Mouse (Mus musculus) liver, embryonic 16.5 days (tissue): ENCODE measurements around the gene Prkag1. TPM values are rescaled to one million over a fixed set of nuclear protein-coding genes. Genes with fewer than 3 reads are reported as not detected.

Source experiments
- ATAC-seq: fragments of 200-750 bp; cut with Nextera tagmentation; 2 replicates; pipeline ENCODE4 v1.8.0; 2017; ENCODE audit warnings: low read depth, mild to moderate bottlenecking, moderate number of reproducible peaks, moderate library complexity
- H3K27ac ChIP-seq: fragments of 300-500 bp; sonication (generic); 2 replicates; pipeline ENCODE4 v1.5.1; 2014; ENCODE audit warnings: mild to moderate bottlenecking, low read length
- H3K27me3 ChIP-seq: fragments of 300-500 bp; sonication (generic); 2 replicates; pipeline ENCODE4 v1.6.1; 2014; ENCODE audit warnings: low read depth, low read length, mixed read lengths; ENCODE audit not compliant: control insufficient read depth, insufficient read depth
- H3K36me3 ChIP-seq: fragments of 300-500 bp; sonication (generic); 2 replicates; pipeline ENCODE4 v1.6.1; 2014; ENCODE audit warnings: mild to moderate bottlenecking; ENCODE audit not compliant: control insufficient read depth, insufficient read depth
- H3K4me1 ChIP-seq: fragments of 300-500 bp; sonication (generic); 2 replicates; pipeline ENCODE4 v1.6.1; 2014; ENCODE audit warnings: low read depth, low read length, mixed read lengths; ENCODE audit not compliant: control insufficient read depth
- H3K4me2 ChIP-seq: fragments of 300-500 bp; sonication (generic); 2 replicates; pipeline ENCODE4 v1.6.1; 2014; ENCODE audit warnings: low read depth, low read length, mixed read lengths
- H3K4me3 ChIP-seq: fragments of 300-500 bp; sonication (generic); 2 replicates; pipeline ENCODE4 v1.5.1; 2014; ENCODE audit warnings: low read depth, mild to moderate bottlenecking, low read length
- H3K9ac ChIP-seq: fragments of 300-500 bp; sonication (generic); 2 replicates; pipeline ENCODE4 v1.6.1; 2014; ENCODE audit warnings: low read depth, low read length
- H3K9me3 ChIP-seq: fragments of 300-500 bp; sonication (generic); replicated peaks from 2 replicates; pipeline ENCODE4 v1.6.1; 2016; ENCODE audit warnings: low read length; ENCODE audit not compliant: control insufficient read depth
- WGBS: fragments of 180-500 bp; shearing (Covaris S2); extraction: QIAGEN DNeasy Blood & Tissue Kit; methylation state at CpG from one replicate; pipeline ENCODE4 v1.1.7; 2014; ENCODE audit not compliant: insufficient replicate concordance; 5-methylcytosine and 5-hydroxymethylcytosine counted together
- polyA plus RNA-seq: library from polyadenylated mRNA; unstranded; fragments of >200 nt; fragmentation: Nextera tagmentation; extraction: Ambion mirVana; gene quantifications from 2 replicates; pipeline ENCODE4 v1.2.1, GENCODE M21; 2015

The Prkag1 gene
- polyA plus RNA-seq, 1 experiment from 2014 or later: 86.8 TPM

GRCm38 (mm10) chr15:98867321-98867720 lies 36.0 kb upstream of the Prkag1 start:
- H3K27ac ChIP-seq: peak overlapping the region; percentile 62
- H3K27me3 ChIP-seq: no peaks in the 10 kb centered on the region
- H3K4me1 ChIP-seq: peaks cover 35% of the 10 kb centered on the region
- H3K9ac ChIP-seq: no peak overlapping the region
- peak overlapping the region; percentile 95 for H3K4me3 ChIP-seq
- ATAC-seq: no peak
- peak overlapping the region; percentile 91 for H3K4me2 ChIP-seq
- H3K36me3 ChIP-seq: peaks cover 42% of the 10 kb centered on the region
- WGBS: 22% methylated on average over 6 of the region's 6 CpGs
- no peaks in the 10 kb centered on the region for H3K9me3 ChIP-seq

GRCm38 (mm10) chr15:98866501-98866900 lies 35.2 kb upstream of the Prkag1 start:
- no peak overlapping the region for H3K27ac ChIP-seq
- peaks cover 50% of the 10 kb centered on the region for H3K36me3 ChIP-seq
- H3K4me1 ChIP-seq: peaks cover 35% of the 10 kb centered on the region
- 73% methylated on average over 5 of the region's 5 CpGs for WGBS
- no peak overlapping the region for H3K4me2 ChIP-seq
- no peaks in the 10 kb centered on the region for H3K27me3 ChIP-seq
- H3K9ac ChIP-seq: no peak overlapping the region
- H3K4me3 ChIP-seq: no peak overlapping the region
- H3K9me3 ChIP-seq: no peaks in the 10 kb centered on the region
- no peak for ATAC-seq

DNA sequence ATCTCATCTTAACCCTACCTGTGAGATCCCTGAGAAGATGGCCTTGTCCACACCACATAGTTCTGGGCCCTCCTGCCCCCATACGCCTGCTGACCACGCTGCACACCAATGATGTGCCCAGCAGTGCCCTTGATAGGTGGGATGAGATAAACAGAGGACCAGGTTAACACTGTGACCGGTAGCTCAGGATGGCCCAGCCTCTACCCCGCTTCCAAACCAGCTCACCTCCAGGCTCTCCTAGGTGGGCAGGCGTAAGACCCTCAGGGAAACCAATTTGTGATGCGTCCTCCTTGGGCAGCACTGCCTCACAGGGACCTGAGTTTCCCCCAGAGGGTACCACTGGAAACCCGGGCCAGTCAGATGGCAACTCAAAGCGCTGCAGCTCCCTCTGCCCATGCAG lies 34.5 kb upstream of the Prkag1 start:
- Histone ChIP-seq H3K4me1 (peaks cover 35% of the 10 kb centered on the region), H3K27ac (no peak overlapping the region), H3K27me3 (no peaks in the 10 kb centered on the region), H3K9me3 (no peaks in the 10 kb centered on the region), H3K4me2 (no peak overlapping the region), H3K4me3 (no peak overlapping the region), H3K9ac (no peak overlapping the region), H3K36me3 (peaks cover 57% of the 10 kb centered on the region)
- ATAC-seq: no peak
- WGBS: 86% methylated on average over 8 of the region's 8 CpGs

GRCm38 (mm10) chr15:98864951-98865350 lies 33.6 kb upstream of the Prkag1 start:
- no peak for ATAC-seq
- peaks cover 31% of the 10 kb centered on the region for H3K4me1 ChIP-seq
- no peak overlapping the region for H3K4me2 ChIP-seq
- H3K27me3 ChIP-seq: no peaks in the 10 kb centered on the region
- H3K9me3 ChIP-seq: no peaks in the 10 kb centered on the region
- H3K36me3 ChIP-seq: peaks cover 65% of the 10 kb centered on the region
- H3K4me3 ChIP-seq: no peak overlapping the region
- no peak overlapping the region for H3K9ac ChIP-seq
- 94% methylated on average over 6 of the region's 6 CpGs for WGBS
- no peak overlapping the region for H3K27ac ChIP-seq

DNA sequence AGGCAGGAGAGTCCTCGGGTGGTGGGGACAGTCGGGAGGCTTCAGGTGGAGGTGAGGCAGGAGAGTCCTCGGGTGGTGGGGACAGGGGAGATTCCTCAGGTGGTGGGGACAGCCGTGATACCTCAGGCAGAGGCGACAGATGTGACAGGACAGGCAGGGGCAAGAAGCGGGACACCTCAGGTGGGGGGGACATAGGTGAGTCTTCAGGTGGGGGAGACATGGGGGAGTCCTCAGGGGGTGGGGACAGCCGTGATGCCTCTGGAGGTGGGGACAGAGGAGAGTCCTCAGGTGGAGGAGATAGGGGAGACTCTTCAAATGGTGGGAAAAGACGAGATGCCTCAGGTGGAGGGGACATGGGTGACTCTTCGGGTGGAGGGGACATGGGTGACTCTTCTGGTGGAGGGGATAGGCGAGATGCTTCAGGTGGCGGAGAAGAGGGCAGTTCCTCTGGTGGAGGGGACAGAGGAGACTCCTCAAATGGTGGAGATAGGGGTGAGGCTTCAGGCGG lies 32.2 kb upstream of the Prkag1 start:
- peaks cover 76% of the 10 kb centered on the region for H3K36me3 ChIP-seq
- 81% methylated on average over 12 of the region's 12 CpGs for WGBS

DNA sequence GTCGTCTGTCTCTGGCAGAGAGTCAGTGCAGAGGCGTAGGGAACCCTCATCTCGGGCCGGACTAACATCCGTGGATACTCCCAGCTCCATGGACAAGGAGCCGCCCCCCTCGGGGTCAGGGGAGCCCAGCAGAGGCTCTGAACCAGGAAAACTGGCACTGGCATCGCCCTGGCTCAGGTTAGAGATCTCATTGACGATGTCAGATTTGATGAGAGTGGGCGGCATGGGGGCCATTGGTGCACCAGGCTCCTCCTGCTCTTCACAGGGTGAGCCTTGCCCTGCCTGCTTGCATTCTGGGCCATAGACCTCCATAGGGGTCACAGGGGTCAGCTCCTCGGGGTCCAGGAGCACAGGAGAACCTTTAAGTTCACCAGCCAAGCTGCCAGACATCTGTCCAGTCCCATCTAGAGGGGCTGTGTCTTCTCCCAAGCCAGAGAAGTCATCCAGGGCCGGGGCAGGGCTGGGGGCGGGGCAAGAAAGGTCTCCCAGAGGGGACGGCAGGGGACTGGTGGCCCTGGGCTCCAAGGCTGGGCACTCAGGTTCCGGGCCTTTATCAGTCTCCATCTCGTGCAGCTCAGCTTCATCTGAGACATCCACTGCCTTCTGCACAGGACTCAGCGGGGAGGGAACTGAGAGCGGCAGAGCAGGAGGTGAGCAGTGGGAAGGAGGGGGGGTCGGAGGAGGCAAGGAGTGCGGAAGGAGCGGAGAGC lies 30.5 kb upstream of the Prkag1 start:
- Histone ChIP-seq H3K9me3 (no peaks in the 10 kb centered on the region), H3K36me3 (peaks cover 93% of the 10 kb centered on the region), H3K27me3 (no peaks in the 10 kb centered on the region), H3K27ac (no peak overlapping the region), H3K4me1 (no peaks in the 10 kb centered on the region), H3K4me2 (no peak overlapping the region), H3K4me3 (no peak overlapping the region), H3K9ac (no peak overlapping the region)
- no peak for ATAC-seq
- WGBS: 89% methylated on average over 21 of the region's 21 CpGs

More for the DNA sequence above, 32.2 kb upstream of the Prkag1 start:
- no peak for ATAC-seq
- H3K4me3 ChIP-seq: no peak overlapping the region
- peaks cover 16% of the 10 kb centered on the region for H3K4me1 ChIP-seq
- H3K9ac ChIP-seq: no peak overlapping the region
- no peaks in the 10 kb centered on the region for H3K9me3 ChIP-seq
- no peaks in the 10 kb centered on the region for H3K27me3 ChIP-seq
- no peak overlapping the region for H3K4me2 ChIP-seq
- no peak overlapping the region for H3K27ac ChIP-seq

- Histone ChIP-seq H3K27ac (no peak overlapping the region), H3K9ac (no peak overlapping the region), H3K27me3 (no peaks in the 10 kb centered on the region), H3K36me3 (peaks cover 94% of the 10 kb centered on the region), H3K4me2 (no peak overlapping the region), H3K9me3 (no peaks in the 10 kb centered on the region), H3K4me3 (no peak overlapping the region), H3K4me1 (no peaks in the 10 kb centered on the region)
- 93% methylated on average over 18 of the region's 18 CpGs for WGBS
- ATAC-seq: no peak
Observed at GRCm38 (mm10) chr15:98860921-98861320, 29.6 kb upstream of the Prkag1 start.

GRCm38 (mm10) chr15:98859319-98860043 lies 28.2 kb upstream of the Prkag1 start:
- WGBS: 80% methylated on average over 9 of the region's 9 CpGs
- H3K27me3 ChIP-seq: no peaks in the 10 kb centered on the region
- H3K36me3 ChIP-seq: peaks cover 93% of the 10 kb centered on the region
- no peak overlapping the region for H3K9ac ChIP-seq
- peak; percentile 83 for ATAC-seq
- H3K4me3 ChIP-seq: no peak overlapping the region
- H3K9me3 ChIP-seq: no peaks in the 10 kb centered on the region
- no peaks in the 10 kb centered on the region for H3K4me1 ChIP-seq
- H3K4me2 ChIP-seq: no peak overlapping the region
- H3K27ac ChIP-seq: peak overlapping the region; percentile 47

- 83% methylated on average over 16 of the region's 16 CpGs for WGBS
- Histone ChIP-seq H3K27ac (no peak overlapping the region), H3K4me2 (no peak overlapping the region), H3K4me3 (no peak overlapping the region), H3K27me3 (no peaks in the 10 kb centered on the region), H3K36me3 (peaks cover 93% of the 10 kb centered on the region), H3K4me1 (no peaks in the 10 kb centered on the region), H3K9ac (no peak overlapping the region), H3K9me3 (no peaks in the 10 kb centered on the region)
- ATAC-seq: no peak
Observed at GRCm38 (mm10) chr15:98854214-98854613, 22.9 kb upstream of the Prkag1 start.
